Mouse (Mus musculus): Measurements from ENCODE around the gene Bik.

DNA sequence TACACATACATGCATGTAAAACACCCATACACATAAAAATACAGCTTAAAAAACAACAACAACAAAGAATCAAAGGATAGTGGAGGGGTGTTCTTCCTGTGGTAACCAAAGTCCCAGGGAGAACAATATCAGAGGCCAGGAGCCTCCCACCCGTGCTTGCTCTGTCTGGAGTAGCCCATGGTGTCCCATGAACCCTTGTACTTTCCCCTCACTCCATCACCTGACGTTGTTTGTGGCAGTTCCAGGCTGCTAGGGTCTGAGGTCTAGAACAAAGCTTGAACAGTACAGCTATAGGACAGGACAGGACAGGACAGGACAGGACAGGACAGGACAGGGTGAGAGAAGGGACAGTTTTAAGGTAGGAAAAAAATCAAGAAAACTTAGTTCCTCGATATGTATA is 48.6 kb upstream of the Bik start:
- no peak for TF ChIP-seq POLR2A (IDR thresholded peaks at IDR 0.05; ENCODE audit: low read depth, low read length)
- TF ChIP-seq CTCF (IDR thresholded peaks at IDR 0.05; ENCODE audit: borderline replicate concordance, insufficient read depth, low read length): no peak

All from embryonic fibroblast, embryonic 13.5 days (primary cell).